Mouse (Mus musculus) embryonic facial prominence, embryonic 14.5 days (tissue): ENCODE measurements around the gene Gxylt2. TPM values are rescaled to one million over a fixed set of nuclear protein-coding genes. Genes with fewer than 3 reads are reported as not detected.

ENCODE experiments used
- ATAC-seq: fragments of 200-750 bp; cut with Nextera tagmentation; 2 replicates; pipeline ENCODE4 v1.8.0; 2017; ENCODE audit warnings: low read depth, moderate number of reproducible peaks, moderate TSS enrichment
- DNase-seq: peaks from one replicate; pipeline ENCODE4 v3.0.0-alpha.2; 2015; ENCODE audit warnings: low spot score
- H3K27ac ChIP-seq: fragments of 300-500 bp; sonication (generic); replicated peaks from 2 replicates; pipeline ENCODE4 v1.5.1; 2014; ENCODE audit warnings: low read depth, mild to moderate bottlenecking, low read length, moderate library complexity
- H3K27me3 ChIP-seq: fragments of 300-500 bp; sonication (generic); replicated peaks from 2 replicates; pipeline ENCODE4 v1.6.1; 2014; ENCODE audit warnings: low read length; ENCODE audit not compliant: control insufficient read depth, insufficient read depth
- H3K36me3 ChIP-seq: fragments of 300-500 bp; sonication (generic); 2 replicates; pipeline ENCODE4 v1.6.1; 2014; ENCODE audit warnings: low read length, mixed read lengths; ENCODE audit not compliant: control insufficient read depth, insufficient read depth
- H3K4me1 ChIP-seq: fragments of 300-500 bp; sonication (generic); 2 replicates; pipeline ENCODE4 v1.6.1; 2014; ENCODE audit warnings: antibody characterized with exemption, low read length; ENCODE audit not compliant: control insufficient read depth, insufficient read depth
- H3K4me2 ChIP-seq: fragments of 300-500 bp; sonication (generic); 2 replicates; pipeline ENCODE4 v1.6.1; 2014; ENCODE audit warnings: low read depth, mild to moderate bottlenecking, low read length, moderate library complexity, mixed read lengths
- H3K4me3 ChIP-seq: fragments of 300-500 bp; sonication (generic); 2 replicates; pipeline ENCODE4 v1.5.1; 2014; ENCODE audit warnings: low read depth, mild to moderate bottlenecking, low read length
- H3K9ac ChIP-seq: fragments of 300-500 bp; sonication (generic); 2 replicates; pipeline ENCODE4 v1.6.1; 2014; ENCODE audit warnings: low read depth, mild to moderate bottlenecking, low read length, moderate library complexity, mixed read lengths
- H3K9me3 ChIP-seq: fragments of 300-500 bp; sonication (generic); 2 replicates; pipeline ENCODE4 v1.6.1; 2016; ENCODE audit warnings: low read length; ENCODE audit not compliant: control insufficient read depth
- WGBS: fragments of 180-500 bp; shearing (Covaris S2); extraction: QIAGEN DNeasy Blood & Tissue Kit; methylation state at CpG from one replicate; pipeline ENCODE4 v1.1.7; 2014; 5-methylcytosine and 5-hydroxymethylcytosine counted together
- polyA plus RNA-seq: library from polyadenylated mRNA; unstranded; fragments of >200 nt; fragmentation: Nextera tagmentation; extraction: Ambion mirVana; gene quantifications from 2 replicates; pipeline ENCODE4 v1.2.1, GENCODE M21; 2014

Gene Gxylt2
- polyA plus RNA-seq, 1 experiment from 2014 or later: 33.7 TPM

DNA sequence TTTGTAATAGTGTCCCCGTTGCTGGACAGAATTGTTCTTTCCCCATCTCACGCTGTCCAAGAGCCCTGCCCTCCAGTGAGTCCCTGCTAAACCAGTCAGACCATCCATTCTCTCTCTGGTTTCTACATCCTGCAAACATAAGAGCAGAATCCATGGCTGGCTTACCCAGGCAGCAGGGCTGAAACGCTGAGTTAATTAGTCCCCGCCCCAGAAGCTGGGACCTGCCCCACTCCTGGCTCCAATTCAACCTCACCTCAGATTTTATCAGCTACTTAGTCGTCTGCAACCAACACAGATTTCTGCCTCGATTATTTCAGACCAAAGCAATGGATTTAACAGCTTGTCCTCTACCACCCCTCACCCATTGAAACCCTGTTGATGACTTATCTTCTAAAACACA lies 91.3 kb downstream of the Gxylt2 start:
- no peaks in the 10 kb centered on the region for H3K9me3 ChIP-seq
- WGBS: 40% methylated on average over 6 of the region's 6 CpGs
- DNase-seq: peak; percentile 62
- ATAC-seq: no peak
- no peaks in the 10 kb centered on the region for H3K27me3 ChIP-seq
- H3K9ac ChIP-seq: no peak overlapping the region
- H3K36me3 ChIP-seq: peaks cover 30% of the 10 kb centered on the region
- no peak overlapping the region for H3K4me2 ChIP-seq
- no peak overlapping the region for H3K27ac ChIP-seq
- no peak overlapping the region for H3K4me3 ChIP-seq
- peaks cover 8% of the 10 kb centered on the region; the same call in 1 of the 2 replicates for H3K4me1 ChIP-seq

DNA sequence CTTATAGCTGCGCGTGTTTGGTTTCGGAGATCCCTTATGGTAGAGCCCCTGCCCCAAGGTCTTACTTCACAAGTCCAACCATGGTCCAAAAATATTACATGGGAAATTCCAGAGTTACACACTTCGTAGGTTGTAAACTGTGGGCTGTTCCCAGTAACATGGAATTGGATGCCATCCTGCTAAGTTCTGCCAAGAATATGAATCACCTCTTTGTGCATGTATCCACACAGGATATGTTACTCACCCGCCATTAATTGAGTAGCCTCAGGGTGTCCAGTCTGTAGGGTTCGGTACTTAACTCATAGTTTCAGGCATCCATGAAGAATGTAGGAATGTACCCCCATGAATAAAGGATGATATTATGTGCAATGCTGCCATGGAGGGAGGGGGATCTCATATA lies 94.8 kb downstream of the Gxylt2 start:
- Histone ChIP-seq H3K36me3 (peaks cover 37% of the 10 kb centered on the region), H3K4me2 (no peak overlapping the region), H3K4me3 (no peak overlapping the region), H3K27me3 (no peaks in the 10 kb centered on the region), H3K9me3 (no peaks in the 10 kb centered on the region), H3K4me1 (no peaks in the 10 kb centered on the region), H3K9ac (no peak overlapping the region), H3K27ac (no peak overlapping the region)
- DNase-seq (peak; percentile 41), ATAC-seq (no peak)
- 69% methylated on average over 6 of the region's 6 CpGs for WGBS

DNA sequence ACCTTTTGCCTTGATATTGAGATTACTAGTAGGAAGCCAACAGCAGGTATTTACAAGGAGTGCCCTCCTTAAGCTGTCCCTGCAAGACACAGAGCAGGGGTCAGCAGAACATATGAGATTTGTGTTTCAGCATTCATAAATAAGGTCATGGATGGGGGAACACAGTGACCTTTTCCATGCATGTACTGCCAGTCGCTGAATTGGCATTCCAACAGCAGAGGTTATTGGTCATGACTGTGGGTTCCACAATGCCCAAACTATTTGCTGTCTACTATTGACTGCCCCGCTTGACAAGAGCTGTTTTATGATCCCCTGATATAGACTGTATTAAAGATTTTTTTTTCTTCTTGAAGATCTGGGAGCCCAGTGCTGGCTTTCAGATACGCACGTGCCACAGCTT lies 95.2 kb downstream of the Gxylt2 start:
- H3K27ac ChIP-seq: no peak overlapping the region
- WGBS: 91% methylated on average over 4 of the region's 4 CpGs

DNA sequence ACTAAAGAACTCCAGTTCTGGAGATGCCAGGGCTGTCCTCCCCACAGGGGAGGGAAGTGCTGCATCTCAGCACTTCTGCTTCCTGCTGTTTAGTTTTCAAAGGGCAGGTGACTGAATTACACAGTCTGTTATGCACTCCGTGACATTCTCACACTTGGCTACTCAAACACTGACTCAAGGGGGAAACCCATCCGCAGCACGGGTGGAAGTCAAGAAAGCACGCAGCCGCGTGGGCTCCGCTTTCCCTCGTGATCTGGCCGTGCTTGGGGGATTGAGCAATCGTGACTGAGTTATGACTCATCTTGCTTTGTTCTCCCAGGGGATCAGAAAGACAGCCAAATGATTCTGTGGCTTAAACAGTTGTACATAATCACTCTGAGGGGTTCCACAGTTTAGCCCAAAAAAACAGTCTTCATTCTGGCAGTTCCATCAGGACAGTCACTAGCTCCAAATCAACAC lies 96.0 kb downstream of the Gxylt2 start:
- DNase-seq: peak; percentile 58
- Histone ChIP-seq H3K9ac (no peak overlapping the region), H3K4me2 (no peak overlapping the region), H3K4me1 (no peaks in the 10 kb centered on the region), H3K27ac (no peak overlapping the region), H3K9me3 (no peaks in the 10 kb centered on the region), H3K27me3 (no peaks in the 10 kb centered on the region), H3K36me3 (peaks cover 44% of the 10 kb centered on the region), H3K4me3 (no peak overlapping the region)
- WGBS: 54% methylated on average over 10 of the region's 10 CpGs
- no peak for ATAC-seq

More for the DNA sequence above, 95.2 kb downstream of the Gxylt2 start:
- no peak overlapping the region for H3K4me2 ChIP-seq
- no peak overlapping the region for H3K4me3 ChIP-seq
- H3K36me3 ChIP-seq: peaks cover 37% of the 10 kb centered on the region
- no peaks in the 10 kb centered on the region for H3K27me3 ChIP-seq
- no peaks in the 10 kb centered on the region for H3K4me1 ChIP-seq
- ATAC-seq (no peak), DNase-seq (no peak)
- no peak overlapping the region for H3K9ac ChIP-seq
- H3K9me3 ChIP-seq: no peaks in the 10 kb centered on the region

DNA sequence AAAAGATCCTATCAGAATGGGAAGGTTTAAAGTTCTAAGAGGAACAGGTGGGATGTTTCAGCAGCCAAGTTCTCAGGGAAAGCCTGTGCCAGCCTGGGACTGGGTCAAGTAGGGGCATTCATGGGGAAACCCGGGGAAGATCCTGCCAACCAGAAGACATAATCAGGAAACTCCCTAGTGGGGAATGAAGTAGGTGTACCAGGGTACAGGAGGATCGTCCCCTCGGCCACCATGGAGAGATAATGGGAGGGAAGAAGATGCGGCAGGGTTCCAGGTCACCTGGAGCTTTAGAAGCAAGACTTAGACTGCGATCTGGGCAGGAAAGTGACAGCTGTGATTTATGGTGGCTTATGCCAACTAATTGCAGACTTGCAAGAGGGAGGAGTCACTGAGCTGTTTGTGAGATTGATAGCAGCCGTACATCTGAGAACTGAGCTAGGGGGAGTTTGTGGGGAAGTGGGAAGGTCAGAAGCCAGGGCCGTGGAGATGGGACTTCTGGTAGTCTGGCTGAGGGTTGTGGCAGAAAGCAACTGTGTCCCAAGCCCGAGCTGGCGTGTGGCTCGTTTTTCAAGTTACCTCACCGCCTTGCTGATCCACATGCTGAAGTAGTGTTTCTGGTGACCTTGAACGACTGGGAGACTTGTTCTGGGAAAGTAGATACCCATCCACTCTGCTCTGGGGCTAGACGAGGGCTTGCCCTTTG lies 98.0 kb downstream of the Gxylt2 start:
- H3K9me3 ChIP-seq: no peaks in the 10 kb centered on the region
- ATAC-seq (no peak), DNase-seq (no peak)
- H3K9ac ChIP-seq: no peak overlapping the region
- no peak overlapping the region for H3K27ac ChIP-seq
- no peak overlapping the region for H3K4me3 ChIP-seq
- H3K36me3 ChIP-seq: peaks cover 39% of the 10 kb centered on the region
- H3K27me3 ChIP-seq: no peaks in the 10 kb centered on the region
- 58% methylated on average over 13 of the region's 13 CpGs for WGBS
- no peaks in the 10 kb centered on the region for H3K4me1 ChIP-seq
- no peak overlapping the region for H3K4me2 ChIP-seq

DNA sequence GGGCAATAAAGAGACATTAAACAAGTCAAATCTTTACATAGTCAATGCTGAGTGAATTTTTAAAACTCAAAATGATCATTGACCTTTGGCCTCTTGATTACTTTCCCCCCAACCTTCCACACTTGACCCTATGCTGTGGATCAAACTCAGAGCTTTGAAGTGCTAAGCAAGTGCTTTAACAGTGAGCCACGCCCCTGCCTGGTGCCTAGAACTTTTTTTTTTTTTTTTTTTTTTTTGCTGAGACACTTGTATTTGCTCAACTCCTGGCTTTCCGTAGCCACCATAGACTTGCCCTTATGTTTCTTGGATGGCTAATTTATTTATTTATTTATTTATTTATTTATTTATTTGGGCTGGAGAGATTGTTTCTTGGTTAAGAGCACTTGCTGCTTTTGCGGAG lies 98.7 kb downstream of the Gxylt2 start:
- Histone ChIP-seq H3K9ac (no peak overlapping the region), H3K27me3 (no peaks in the 10 kb centered on the region), H3K9me3 (no peaks in the 10 kb centered on the region), H3K36me3 (peaks cover 39% of the 10 kb centered on the region), H3K4me1 (no peaks in the 10 kb centered on the region), H3K4me3 (no peak overlapping the region), H3K4me2 (no peak overlapping the region), H3K27ac (no peak overlapping the region)
- ATAC-seq (no peak), DNase-seq (no peak)
- WGBS: 84% methylated on average over 3 of the region's 3 CpGs

DNA sequence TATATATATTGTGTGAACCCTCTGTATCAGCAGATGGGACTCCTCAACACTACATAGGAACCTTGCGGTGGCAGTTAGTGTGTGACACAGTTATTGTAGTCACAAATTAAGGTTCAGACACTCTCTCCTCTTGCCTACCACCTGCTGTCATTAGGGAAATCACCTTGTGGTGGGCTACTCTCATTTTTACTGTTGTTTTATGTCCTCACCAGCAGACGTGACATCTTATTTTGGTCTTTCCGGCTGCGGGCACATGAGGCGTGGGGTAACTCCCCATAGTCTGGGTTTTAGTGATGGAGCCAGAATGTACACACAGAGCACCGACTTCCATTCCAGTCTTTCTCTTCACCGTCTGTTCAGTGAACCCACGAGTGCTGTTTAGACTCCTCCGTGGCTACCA lies 102.7 kb downstream of the Gxylt2 start:
- 91% methylated on average over 9 of the region's 9 CpGs for WGBS
- no peak overlapping the region for H3K4me2 ChIP-seq
- H3K27me3 ChIP-seq: no peaks in the 10 kb centered on the region
- ATAC-seq (no peak), DNase-seq (no peak)
- no peak overlapping the region for H3K4me3 ChIP-seq
- H3K9me3 ChIP-seq: no peaks in the 10 kb centered on the region
- H3K27ac ChIP-seq: no peak overlapping the region
- H3K4me1 ChIP-seq: no peaks in the 10 kb centered on the region
- H3K9ac ChIP-seq: no peak overlapping the region
- peaks cover 19% of the 10 kb centered on the region; the same call in 1 of the 2 replicates for H3K36me3 ChIP-seq

DNA sequence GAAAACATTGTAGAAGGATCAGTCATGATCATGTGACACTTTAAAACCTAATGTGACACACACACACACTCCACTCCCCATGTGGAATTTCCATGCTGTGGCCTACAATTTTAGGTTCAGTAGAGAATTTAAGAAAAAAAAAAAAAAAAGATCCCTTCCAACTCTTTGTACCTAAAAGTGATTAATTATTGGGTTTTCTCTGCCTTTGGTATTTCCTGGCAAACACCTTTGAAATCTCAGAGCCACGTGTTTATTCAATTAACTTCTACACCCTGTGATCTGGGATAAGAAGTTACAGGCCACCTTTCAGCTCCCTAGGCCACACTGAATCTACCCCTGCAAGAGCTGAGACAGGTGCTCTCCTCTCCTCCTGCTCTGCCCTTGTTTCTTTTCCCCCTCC lies 103.2 kb downstream of the Gxylt2 start:
- no peak overlapping the region for H3K4me2 ChIP-seq
- no peak overlapping the region for H3K27ac ChIP-seq
- no peak overlapping the region for H3K9ac ChIP-seq
- H3K4me1 ChIP-seq: no peaks in the 10 kb centered on the region
- H3K36me3 ChIP-seq: peaks cover 19% of the 10 kb centered on the region; the same call in 1 of the 2 replicates
- WGBS: 46% methylated on average over 1 of the region's 1 CpGs
- no peak overlapping the region for H3K4me3 ChIP-seq
- DNase-seq (no peak), ATAC-seq (no peak)
- H3K27me3 ChIP-seq: no peaks in the 10 kb centered on the region
- no peaks in the 10 kb centered on the region for H3K9me3 ChIP-seq

DNA sequence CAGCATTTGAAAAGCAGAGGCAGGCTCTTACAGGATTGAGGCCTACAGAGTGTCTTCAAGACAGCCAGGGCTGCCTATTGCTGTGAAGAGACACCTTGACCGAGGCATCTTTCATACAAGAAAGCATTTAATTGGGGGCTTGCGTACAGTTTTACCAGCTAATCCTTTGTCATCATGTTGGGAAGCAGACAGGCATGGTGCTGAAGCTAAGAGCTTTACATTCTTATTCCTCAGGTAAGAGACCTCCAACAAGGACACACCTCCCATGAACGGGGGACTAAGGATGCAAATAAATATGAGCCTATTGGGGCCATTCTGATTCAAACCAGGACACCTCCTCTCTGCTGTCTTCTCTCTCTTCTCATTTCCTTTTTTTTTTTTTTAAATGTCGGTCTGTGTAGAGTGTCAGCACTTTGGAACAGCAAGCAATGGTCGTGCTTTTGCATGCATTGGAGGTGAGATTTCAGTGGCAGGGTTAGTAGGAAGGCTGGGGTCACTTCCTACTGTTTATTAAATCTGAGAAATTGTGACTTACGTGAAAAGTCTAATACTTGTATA lies 103.8 kb downstream of the Gxylt2 start:
- Histone ChIP-seq H3K9me3 (no peaks in the 10 kb centered on the region), H3K4me1 (no peaks in the 10 kb centered on the region), H3K27ac (no peak overlapping the region), H3K4me3 (no peak overlapping the region), H3K4me2 (no peak overlapping the region), H3K36me3 (peaks cover 19% of the 10 kb centered on the region; the same call in 1 of the 2 replicates), H3K9ac (no peak overlapping the region), H3K27me3 (no peaks in the 10 kb centered on the region)
- ATAC-seq (no peak), DNase-seq (no peak)
- 86% methylated on average over 6 of the region's 6 CpGs for WGBS
